Mouse (Mus musculus): ENCODE measurements around the gene Zfp872. TPM values are rescaled to one million over a fixed set of nuclear protein-coding genes. Genes with fewer than 3 reads are reported as not detected.
A peak's percentile ranks its signal among the peaks of the same experiment; 100 is the strongest.

Zfp872 gene
- polyA plus RNA-seq, 1 experiment: 0.04 TPM

DNA sequence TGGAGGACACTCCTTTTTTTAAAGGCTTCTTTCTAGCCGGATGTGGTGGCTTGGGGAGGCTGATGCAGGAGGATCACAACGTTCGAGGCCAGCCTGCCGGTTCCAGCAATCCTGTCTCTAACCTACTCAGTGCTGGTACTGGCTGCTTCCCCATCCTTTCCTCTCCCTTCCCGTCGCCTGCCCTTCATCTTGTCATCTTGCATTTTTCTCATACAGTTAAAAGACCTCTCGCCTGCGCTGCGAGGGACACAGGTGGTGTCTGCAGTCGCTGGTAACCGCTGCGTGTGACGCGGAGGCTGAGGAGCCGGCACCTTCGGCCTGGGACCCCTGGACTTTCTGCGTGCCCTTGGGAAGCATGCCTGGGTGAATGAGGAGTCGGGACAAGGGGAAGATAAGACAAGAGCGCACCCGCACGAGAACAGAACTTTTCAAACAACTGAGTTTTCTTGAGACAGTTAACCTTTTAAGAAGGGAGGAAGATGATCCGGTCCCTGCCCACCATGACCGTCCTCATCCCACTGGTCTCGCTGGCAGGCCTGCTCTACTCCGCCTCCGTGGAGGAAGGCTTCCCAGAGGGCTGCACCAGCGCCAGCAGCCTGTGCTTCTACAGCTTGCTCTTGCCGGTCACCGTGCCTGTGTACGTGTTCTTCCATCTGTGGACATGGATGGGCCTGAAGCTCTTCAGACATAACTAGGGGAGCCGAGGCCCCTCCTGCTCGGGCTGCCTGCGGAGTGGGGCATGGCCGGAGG, 30.2 kb upstream of the Zfp872 start:
- DNase-seq: no peak
- no peak for TF ChIP-seq POLR2A (IDR thresholded peaks at IDR 0.05; ENCODE audit: control insufficient read depth, extremely low read depth, insufficient read depth, low read length, poor library complexity)
- Histone ChIP-seq H3K4me1 (replicated peaks; ENCODE audit: control insufficient read depth, insufficient read depth, low read length) (peaks cover 13% of the 10 kb centered on the region), H3K36me3 (ENCODE audit: control insufficient read depth, insufficient read depth, low read length) (no peaks in the 10 kb centered on the region), H3K27me3 (ENCODE audit: control insufficient read depth, insufficient read depth, low read length) (no peaks in the 10 kb centered on the region), H3K4me3 (ENCODE audit: control insufficient read depth, insufficient read depth, low read length) (peak overlapping the region; percentile 7; the same call in 1 of the 2 replicates), H3K27ac (ENCODE audit: control insufficient read depth, insufficient read depth, low read length) (no peak overlapping the region)
- WGBS: 84% methylated on average over 34 of the region's 34 CpGs

GRCm38 (mm10) chr9:22161299-22161698, 26.6 kb upstream of the Zfp872 start:
- H3K36me3 ChIP-seq (ENCODE audit: control insufficient read depth, insufficient read depth, low read length): no peaks in the 10 kb centered on the region
- H3K27ac ChIP-seq (ENCODE audit: control insufficient read depth, insufficient read depth, low read length): no peak overlapping the region
- TF ChIP-seq POLR2A (IDR thresholded peaks at IDR 0.05; ENCODE audit: control insufficient read depth, extremely low read depth, insufficient read depth, low read length, poor library complexity) (no peak), CTCF (IDR thresholded peaks at IDR 0.05; ENCODE audit: borderline replicate concordance, control insufficient read depth, extremely low read depth, insufficient read depth, low read length, poor library complexity) (no peak)
- H3K27me3 ChIP-seq (ENCODE audit: control insufficient read depth, insufficient read depth, low read length): no peaks in the 10 kb centered on the region
- no peak for DNase-seq
- H3K4me1 ChIP-seq (replicated peaks; ENCODE audit: control insufficient read depth, insufficient read depth, low read length): peaks cover 6% of the 10 kb centered on the region
- 79% methylated on average over 6 of the region's 6 CpGs for WGBS
- no peak overlapping the region for H3K4me3 ChIP-seq (ENCODE audit: control insufficient read depth, insufficient read depth, low read length)

DNA sequence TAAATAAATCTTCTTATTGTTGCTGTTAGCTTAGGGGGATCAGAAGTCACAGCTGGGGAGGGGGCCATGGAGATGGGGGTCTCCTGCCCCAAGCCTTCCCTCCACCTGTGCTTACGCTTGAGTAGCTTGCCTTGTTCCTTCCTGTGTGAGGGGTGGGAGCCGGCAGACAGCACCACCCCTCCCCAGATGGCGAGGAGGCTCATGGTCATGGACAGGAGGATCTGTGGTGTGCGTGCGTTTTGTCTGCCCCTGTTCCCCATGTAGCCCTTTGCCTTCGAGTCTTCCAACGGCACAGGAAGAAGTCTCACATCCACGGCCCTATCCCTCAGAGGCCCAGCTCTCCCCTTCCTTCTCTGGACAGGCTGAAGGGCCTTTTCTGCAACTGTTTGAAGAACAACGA, 25.6 kb upstream of the Zfp872 start:
- TF ChIP-seq CTCF (IDR thresholded peaks at IDR 0.05; ENCODE audit: borderline replicate concordance, control insufficient read depth, extremely low read depth, insufficient read depth, low read length, poor library complexity) (no peak), POLR2A (IDR thresholded peaks at IDR 0.05; ENCODE audit: control insufficient read depth, extremely low read depth, insufficient read depth, low read length, poor library complexity) (no peak)
- no peak for DNase-seq
- Histone ChIP-seq H3K36me3 (ENCODE audit: control insufficient read depth, insufficient read depth, low read length) (no peaks in the 10 kb centered on the region), H3K27me3 (ENCODE audit: control insufficient read depth, insufficient read depth, low read length) (no peaks in the 10 kb centered on the region), H3K4me3 (ENCODE audit: control insufficient read depth, insufficient read depth, low read length) (no peak overlapping the region), H3K27ac (ENCODE audit: control insufficient read depth, insufficient read depth, low read length) (no peak overlapping the region), H3K4me1 (replicated peaks; ENCODE audit: control insufficient read depth, insufficient read depth, low read length) (peaks cover 4% of the 10 kb centered on the region)
- WGBS: 95% methylated on average over 9 of the region's 9 CpGs

DNA sequence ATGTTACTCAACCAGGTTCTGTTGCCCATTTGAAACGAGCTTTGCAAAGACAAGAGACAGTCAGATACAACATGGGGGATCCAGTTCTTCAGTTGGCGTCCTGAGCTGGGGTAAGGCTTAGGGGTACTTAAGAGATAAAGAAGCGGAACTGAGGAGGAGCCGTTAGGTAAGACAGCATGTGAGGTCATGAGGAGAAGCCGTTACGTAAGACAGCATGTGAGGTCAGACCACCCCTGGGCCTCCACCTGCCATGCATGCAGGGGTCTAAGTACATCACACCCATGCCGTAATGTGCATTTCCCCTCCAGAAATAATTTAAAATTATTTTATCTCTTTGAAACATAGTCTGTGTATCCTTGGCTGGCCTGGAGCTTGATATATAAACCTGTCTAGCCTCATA, 25.0 kb upstream of the Zfp872 start:
- WGBS: 97% methylated on average over 7 of the region's 7 CpGs
- no peak for DNase-seq
- H3K4me3 ChIP-seq (ENCODE audit: control insufficient read depth, insufficient read depth, low read length): no peak overlapping the region
- no peaks in the 10 kb centered on the region for H3K36me3 ChIP-seq (ENCODE audit: control insufficient read depth, insufficient read depth, low read length)
- H3K27ac ChIP-seq (ENCODE audit: control insufficient read depth, insufficient read depth, low read length): no peak overlapping the region
- no peaks in the 10 kb centered on the region for H3K27me3 ChIP-seq (ENCODE audit: control insufficient read depth, insufficient read depth, low read length)
- TF ChIP-seq CTCF (IDR thresholded peaks at IDR 0.05; ENCODE audit: borderline replicate concordance, control insufficient read depth, extremely low read depth, insufficient read depth, low read length, poor library complexity) (no peak), POLR2A (IDR thresholded peaks at IDR 0.05; ENCODE audit: control insufficient read depth, extremely low read depth, insufficient read depth, low read length, poor library complexity) (no peak)
- no peaks in the 10 kb centered on the region; the same call in 1 of the 2 replicates for H3K4me1 ChIP-seq (replicated peaks; ENCODE audit: control insufficient read depth, insufficient read depth, low read length)

GRCm38 (mm10) chr9:22164711-22165668, 22.9 kb upstream of the Zfp872 start:
- H3K27ac ChIP-seq (ENCODE audit: control insufficient read depth, insufficient read depth, low read length): no peak overlapping the region
- H3K27me3 ChIP-seq (ENCODE audit: control insufficient read depth, insufficient read depth, low read length): no peaks in the 10 kb centered on the region
- H3K36me3 ChIP-seq (ENCODE audit: control insufficient read depth, insufficient read depth, low read length): no peaks in the 10 kb centered on the region
- TF ChIP-seq POLR2A (IDR thresholded peaks at IDR 0.05; ENCODE audit: control insufficient read depth, extremely low read depth, insufficient read depth, low read length, poor library complexity) (no peak), CTCF (IDR thresholded peaks at IDR 0.05; ENCODE audit: borderline replicate concordance, control insufficient read depth, extremely low read depth, insufficient read depth, low read length, poor library complexity) (no peak)
- WGBS: 5% methylated on average over 53 of the region's 54 CpGs
- H3K4me1 ChIP-seq (replicated peaks; ENCODE audit: control insufficient read depth, insufficient read depth, low read length): no peaks in the 10 kb centered on the region; the same call in 1 of the 2 replicates
- peak overlapping the region; percentile 50 for H3K4me3 ChIP-seq (ENCODE audit: control insufficient read depth, insufficient read depth, low read length)
- DNase-seq: peak; percentile 44

DNA sequence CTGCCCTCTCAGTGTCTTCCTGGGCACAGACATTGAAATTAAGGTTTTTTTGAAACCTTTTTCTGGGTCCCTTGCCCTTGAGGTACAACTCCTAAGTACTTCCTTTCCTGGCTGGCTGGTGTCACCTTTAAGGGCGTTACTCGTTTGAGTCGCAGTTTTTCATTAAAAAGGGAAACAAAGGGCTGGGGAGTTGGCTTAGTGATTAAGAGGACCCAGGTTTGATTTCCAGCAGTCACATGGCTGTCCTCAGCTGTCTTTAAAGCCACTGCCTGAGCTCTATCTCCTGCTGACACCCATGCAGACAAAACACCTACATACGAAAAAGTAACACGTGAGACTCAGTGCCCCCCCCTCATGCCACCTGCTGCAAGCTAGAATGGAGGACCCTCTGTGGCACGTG, 21.9 kb upstream of the Zfp872 start:
- no peaks in the 10 kb centered on the region for H3K36me3 ChIP-seq (ENCODE audit: control insufficient read depth, insufficient read depth, low read length)
- H3K27ac ChIP-seq (ENCODE audit: control insufficient read depth, insufficient read depth, low read length): no peak overlapping the region
- no peaks in the 10 kb centered on the region; the same call in 1 of the 2 replicates for H3K4me1 ChIP-seq (replicated peaks; ENCODE audit: control insufficient read depth, insufficient read depth, low read length)
- no peaks in the 10 kb centered on the region for H3K27me3 ChIP-seq (ENCODE audit: control insufficient read depth, insufficient read depth, low read length)
- TF ChIP-seq CTCF (IDR thresholded peaks at IDR 0.05; ENCODE audit: borderline replicate concordance, control insufficient read depth, extremely low read depth, insufficient read depth, low read length, poor library complexity) (no peak), POLR2A (IDR thresholded peaks at IDR 0.05; ENCODE audit: control insufficient read depth, extremely low read depth, insufficient read depth, low read length, poor library complexity) (no peak)
- H3K4me3 ChIP-seq (ENCODE audit: control insufficient read depth, insufficient read depth, low read length): no peak overlapping the region
- DNase-seq: no peak
- WGBS: 58% methylated on average over 6 of the region's 6 CpGs

Measured in thymus, adult 2 months (tissue).